Mouse (Mus musculus) liver, embryonic 14.5 days (tissue): ENCODE data around the gene Rimklb.

Experiments
- CTCF ChIP-seq: IDR thresholded peaks from 2 replicates; pipeline ENCODE4 v1.5.1; 2016; ENCODE audit warnings: antibody characterized with exemption, low read depth, control low read depth
- EP300 ChIP-seq: IDR thresholded peaks from 2 replicates; pipeline ENCODE4 v1.6.1; 2016; ENCODE audit warnings: antibody characterized with exemption, low read depth

GRCm38 (mm10) chr6:122545289-122545882, 46.8 kb upstream of the Rimklb start:
- TF ChIP-seq CTCF = no peak
- TF ChIP-seq EP300 = no peak
